Mouse (Mus musculus): ENCODE data around the gene Syn3. TPM values are rescaled to one million over a fixed set of nuclear protein-coding genes. Genes with fewer than 3 reads are reported as not detected.

The Syn3 gene
- polyA plus RNA-seq, 1 experiment from 2014 or later: 17.1 TPM

DNA sequence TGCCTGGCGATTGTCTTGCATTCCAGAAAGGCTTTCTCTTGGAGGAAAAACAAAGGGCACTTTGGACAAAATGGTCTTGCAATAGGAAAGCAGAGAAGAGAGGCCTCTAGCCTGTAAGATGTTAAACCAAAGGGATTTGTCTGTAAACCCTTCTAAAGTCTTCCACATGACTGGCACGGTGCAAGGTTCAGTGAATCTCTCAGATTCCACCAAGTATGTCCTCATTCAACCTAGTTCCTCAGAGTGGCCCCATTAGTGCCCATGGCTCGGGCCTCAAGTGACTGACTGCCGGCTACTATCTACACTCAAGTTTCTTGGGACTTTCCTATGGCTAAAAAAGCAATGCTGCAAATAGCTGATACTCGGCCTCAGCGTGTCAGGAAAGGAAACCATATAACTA lies 200.4 kb downstream of the Syn3 start:
- WGBS: 60% methylated on average over 6 of the region's 6 CpGs
- H3K4me1 ChIP-seq: peaks cover 32% of the 10 kb centered on the region

DNA sequence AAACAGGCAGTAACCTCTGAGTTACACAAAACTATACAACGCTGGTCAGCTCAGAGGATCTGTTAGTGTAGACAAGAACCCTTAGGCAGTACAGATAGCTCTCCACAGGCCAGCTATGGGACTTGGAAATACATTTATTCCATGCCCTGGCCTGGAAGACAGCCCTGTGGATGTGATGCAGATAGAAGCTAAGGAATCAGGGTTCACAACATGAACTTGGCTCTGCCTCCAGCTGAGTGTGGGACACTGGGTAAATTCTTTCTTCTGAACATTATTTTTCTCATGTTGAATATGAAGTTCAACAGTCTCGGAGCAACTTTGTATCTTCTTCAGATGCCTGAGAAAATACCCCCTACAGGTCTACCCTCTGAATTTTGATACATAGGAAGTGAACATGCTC lies 201.4 kb downstream of the Syn3 start:
- peaks cover 24% of the 10 kb centered on the region for H3K4me1 ChIP-seq
- H3K27ac ChIP-seq (replicated peaks): no peak overlapping the region
- no peaks in the 10 kb centered on the region for H3K9me3 ChIP-seq
- no peak overlapping the region for H3K4me2 ChIP-seq (replicated peaks)
- H3K27me3 ChIP-seq: 0 out of 2 replicates have a peak, but pooled peaks cover 3% of the 10 kb centered on the region
- H3K4me3 ChIP-seq: no peak overlapping the region
- ATAC-seq (replicated peaks): no peak
- H3K9ac ChIP-seq (replicated peaks): no peak overlapping the region
- H3K36me3 ChIP-seq: no peaks in the 10 kb centered on the region
- WGBS: 93% methylated on average over 2 of the region's 2 CpGs

More for the DNA sequence above, 200.4 kb downstream of the Syn3 start:
- H3K4me3 ChIP-seq: no peak overlapping the region
- H3K27ac ChIP-seq (replicated peaks): no peak overlapping the region
- ATAC-seq (replicated peaks): no peak
- 0 out of 2 replicates have a peak, but pooled peaks cover 3% of the 10 kb centered on the region for H3K27me3 ChIP-seq
- H3K9me3 ChIP-seq: no peaks in the 10 kb centered on the region
- H3K9ac ChIP-seq (replicated peaks): no peak overlapping the region
- H3K36me3 ChIP-seq: no peaks in the 10 kb centered on the region
- no peak overlapping the region for H3K4me2 ChIP-seq (replicated peaks)

DNA sequence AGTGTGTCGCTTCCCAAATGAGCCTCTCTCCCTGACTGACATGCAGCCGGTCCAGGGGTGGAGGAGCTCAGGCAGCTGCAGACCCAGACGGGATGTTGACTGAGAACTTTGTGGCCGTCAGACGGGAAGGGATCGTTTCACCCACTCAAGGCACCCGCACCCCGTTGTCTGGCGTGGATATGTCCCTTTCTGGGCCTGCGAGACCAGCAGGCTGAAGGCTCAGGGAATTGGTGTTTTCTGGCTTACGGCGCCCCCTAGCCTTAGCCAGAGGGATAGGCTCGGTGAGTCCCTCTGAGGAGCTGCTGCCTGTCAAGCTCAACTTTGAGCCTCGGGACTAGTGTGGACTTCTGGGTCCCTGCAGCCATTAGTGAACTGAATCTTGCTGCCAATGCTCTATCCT lies 202.6 kb downstream of the Syn3 start:
- H3K27me3 ChIP-seq: no peaks in the 10 kb centered on the region
- WGBS: 5% methylated on average over 14 of the region's 14 CpGs

DNA sequence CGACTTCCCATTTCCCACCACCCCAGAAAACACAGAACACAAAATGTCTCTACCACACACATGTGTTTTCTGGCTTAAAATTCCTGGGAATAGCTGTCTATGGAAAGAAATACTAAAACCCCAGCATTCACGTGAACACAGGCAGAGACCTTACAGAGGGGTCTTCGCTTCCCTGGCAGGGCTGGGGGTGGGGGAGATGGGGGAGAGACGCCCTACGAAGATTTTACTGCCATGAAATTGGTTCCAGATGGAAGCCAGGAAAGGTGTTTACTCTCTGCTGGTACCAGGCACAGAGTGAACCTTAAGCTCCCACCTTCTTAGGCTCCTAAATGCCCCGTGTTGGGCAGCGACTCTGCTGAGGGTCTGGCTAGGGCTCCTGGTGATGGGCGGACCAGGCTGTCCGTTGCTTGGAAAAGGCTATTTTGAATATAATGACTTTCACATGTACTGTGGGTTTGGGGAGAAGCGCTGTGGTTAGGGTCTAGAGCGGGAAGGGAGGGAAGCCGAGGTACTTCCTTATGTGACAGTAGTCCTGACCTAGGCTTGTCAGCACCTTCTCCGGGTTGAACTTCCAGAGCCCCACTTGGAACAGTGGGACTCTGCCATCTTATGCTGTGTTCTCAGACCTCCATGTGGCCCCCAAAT lies 203.1 kb downstream of the Syn3 start:
- no peak overlapping the region for H3K4me3 ChIP-seq
- peak overlapping the region; percentile 32 for H3K4me2 ChIP-seq (replicated peaks)
- no peak overlapping the region for H3K9ac ChIP-seq (replicated peaks)
- no peak for ATAC-seq (replicated peaks)
- H3K9me3 ChIP-seq: no peaks in the 10 kb centered on the region
- no peak overlapping the region for H3K27ac ChIP-seq (replicated peaks)
- WGBS: 27% methylated on average over 13 of the region's 13 CpGs
- H3K27me3 ChIP-seq: no peaks in the 10 kb centered on the region
- H3K36me3 ChIP-seq: no peaks in the 10 kb centered on the region
- H3K4me1 ChIP-seq: peaks cover 10% of the 10 kb centered on the region

More for the DNA sequence above, 202.6 kb downstream of the Syn3 start:
- Histone ChIP-seq H3K9me3 (no peaks in the 10 kb centered on the region), H3K4me3 (no peak overlapping the region), H3K4me1 (peaks cover 14% of the 10 kb centered on the region), H3K36me3 (no peaks in the 10 kb centered on the region), H3K27ac (replicated peaks) (no peak overlapping the region), H3K9ac (replicated peaks) (no peak overlapping the region), H3K4me2 (replicated peaks) (peak overlapping the region; percentile 32)
- ATAC-seq (replicated peaks): peak; percentile 33

DNA sequence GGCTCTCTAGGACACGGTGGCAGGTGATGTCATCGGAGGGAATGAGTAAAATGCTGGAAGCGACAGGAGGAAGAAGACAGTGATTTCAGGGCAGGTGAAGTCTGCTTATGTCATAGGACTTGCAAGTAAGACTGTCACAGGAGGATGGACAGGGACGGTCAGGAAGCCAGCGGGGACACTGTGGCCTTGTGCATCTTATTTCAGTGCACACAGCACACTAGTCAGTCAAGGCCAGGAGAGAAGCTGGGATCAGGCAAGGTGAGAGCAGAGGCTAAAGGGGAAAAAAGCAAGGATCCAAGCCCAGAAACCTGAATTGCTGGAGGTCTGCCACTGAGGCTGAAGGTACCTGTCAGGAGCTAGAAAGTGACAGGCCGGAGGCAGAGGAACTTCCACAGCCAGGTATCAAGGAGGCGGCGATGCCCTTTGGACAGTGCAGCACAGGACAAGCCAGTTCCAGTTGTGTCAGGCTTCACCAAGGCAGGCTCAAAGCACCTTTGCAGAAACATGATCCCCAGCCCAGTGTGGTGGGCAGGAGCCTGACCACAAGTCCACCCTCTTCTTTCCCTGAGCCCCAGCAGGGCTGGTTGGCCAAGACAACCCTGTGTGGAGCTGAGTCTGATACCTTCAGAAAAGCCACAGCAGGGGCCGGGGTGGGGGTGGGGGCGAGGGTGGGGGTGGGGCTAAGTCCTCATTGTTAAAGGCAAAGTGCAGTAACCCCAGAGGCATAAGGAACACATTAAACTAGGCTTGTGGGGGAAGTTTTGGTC lies 203.9 kb downstream of the Syn3 start:
- no peaks in the 10 kb centered on the region for H3K9me3 ChIP-seq
- no peak overlapping the region for H3K27ac ChIP-seq (replicated peaks)
- no peak overlapping the region for H3K9ac ChIP-seq (replicated peaks)
- no peak for ATAC-seq (replicated peaks)
- no peak overlapping the region for H3K4me3 ChIP-seq
- no peaks in the 10 kb centered on the region for H3K27me3 ChIP-seq
- H3K36me3 ChIP-seq: no peaks in the 10 kb centered on the region
- no peak overlapping the region for H3K4me2 ChIP-seq (replicated peaks)
- H3K4me1 ChIP-seq: peaks cover 3% of the 10 kb centered on the region; the same call in 1 of the 2 replicates
- 69% methylated on average over 10 of the region's 10 CpGs for WGBS

DNA sequence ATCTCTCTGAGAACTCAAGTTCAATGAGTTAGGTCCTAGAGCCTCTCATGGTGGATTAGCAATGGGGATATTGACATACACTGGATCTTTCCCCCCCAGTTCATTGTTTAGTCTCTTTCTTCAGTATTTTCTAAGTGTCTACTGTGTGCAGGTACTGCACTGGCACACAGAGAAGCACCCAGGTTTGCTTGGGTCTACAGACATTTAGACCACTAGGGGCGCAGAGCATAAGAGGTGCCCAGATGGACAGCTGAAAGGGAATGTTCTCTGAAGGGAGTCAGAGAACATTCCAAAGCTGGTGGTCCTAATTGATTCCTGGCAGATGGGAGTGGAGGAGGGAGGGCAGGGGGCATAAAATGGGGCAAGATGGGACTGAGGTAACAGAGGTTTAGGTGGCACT lies 204.8 kb downstream of the Syn3 start:
- no peaks in the 10 kb centered on the region for H3K36me3 ChIP-seq
- WGBS: 94% methylated on average over 1 of the region's 1 CpGs
- no peak overlapping the region for H3K4me3 ChIP-seq
- H3K4me1 ChIP-seq: peaks cover 3% of the 10 kb centered on the region; the same call in 1 of the 2 replicates
- H3K27me3 ChIP-seq: no peaks in the 10 kb centered on the region
- no peak for ATAC-seq (replicated peaks)
- H3K27ac ChIP-seq (replicated peaks): no peak overlapping the region
- H3K9me3 ChIP-seq: no peaks in the 10 kb centered on the region
- no peak overlapping the region for H3K4me2 ChIP-seq (replicated peaks)
- no peak overlapping the region for H3K9ac ChIP-seq (replicated peaks)

DNA sequence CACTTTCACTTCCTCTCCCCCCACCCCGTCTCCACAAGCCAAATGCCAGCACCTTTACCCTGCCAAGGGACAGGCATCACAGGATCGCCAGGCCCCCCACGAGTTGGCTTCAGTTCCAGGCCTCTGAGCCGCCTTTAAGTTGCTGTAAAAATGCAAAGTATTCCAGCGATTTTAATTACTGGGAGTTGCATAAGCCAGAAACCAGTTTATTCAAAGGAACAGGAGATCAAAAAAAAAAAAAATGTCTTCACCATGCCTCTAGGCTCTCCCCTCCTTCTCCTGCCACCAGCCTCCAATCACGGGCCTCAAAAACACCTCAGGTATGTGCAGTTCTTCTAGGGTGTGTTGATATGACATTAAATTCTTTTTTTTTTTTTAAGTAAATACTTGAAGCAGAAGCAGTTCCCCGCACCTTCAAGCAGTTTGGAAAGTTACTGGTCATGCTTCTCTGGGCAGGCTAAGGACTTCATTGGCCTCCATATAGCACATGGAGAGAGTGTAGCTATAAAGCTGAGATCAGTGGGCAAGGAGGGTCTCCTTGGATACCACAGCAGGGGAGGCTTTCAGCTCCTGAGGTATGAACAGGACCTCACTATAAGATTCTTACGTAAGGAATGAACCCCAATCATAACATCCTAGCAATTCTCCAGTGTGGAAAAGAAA lies 208.5 kb downstream of the Syn3 start:
- no peak overlapping the region for H3K4me3 ChIP-seq
- no peaks in the 10 kb centered on the region for H3K9me3 ChIP-seq
- WGBS: 79% methylated on average over 8 of the region's 8 CpGs
- no peak overlapping the region for H3K9ac ChIP-seq (replicated peaks)
- H3K4me1 ChIP-seq: no peaks in the 10 kb centered on the region
- no peaks in the 10 kb centered on the region for H3K27me3 ChIP-seq
- ATAC-seq (replicated peaks): no peak
- no peaks in the 10 kb centered on the region for H3K36me3 ChIP-seq
- H3K4me2 ChIP-seq (replicated peaks): no peak overlapping the region
- H3K27ac ChIP-seq (replicated peaks): no peak overlapping the region

DNA sequence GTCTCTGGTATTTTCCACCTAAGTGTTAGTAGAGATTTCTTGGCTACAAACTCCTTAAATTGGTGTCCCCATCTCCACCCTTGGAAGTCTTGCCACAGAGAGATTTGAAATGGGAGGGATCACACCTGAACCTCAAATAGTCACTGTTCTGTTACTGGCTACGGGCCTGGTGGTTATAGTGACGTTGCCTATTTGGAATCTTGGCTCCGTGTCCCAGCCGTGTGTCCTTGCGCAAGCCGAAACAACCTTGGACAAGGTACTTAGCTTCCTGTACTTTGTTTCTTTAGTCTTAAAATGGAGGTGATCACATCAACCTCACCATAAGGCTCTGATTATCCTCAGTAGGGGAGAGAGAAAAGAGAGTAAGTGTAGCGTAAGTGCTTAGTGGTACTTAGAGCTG lies 212.2 kb downstream of the Syn3 start:
- no peak for ATAC-seq (replicated peaks)
- H3K27ac ChIP-seq (replicated peaks): no peak overlapping the region
- no peaks in the 10 kb centered on the region for H3K4me1 ChIP-seq
- WGBS: 91% methylated on average over 7 of the region's 7 CpGs
- H3K27me3 ChIP-seq: no peaks in the 10 kb centered on the region
- H3K4me3 ChIP-seq: no peak overlapping the region
- no peaks in the 10 kb centered on the region for H3K36me3 ChIP-seq
- H3K9ac ChIP-seq (replicated peaks): no peak overlapping the region
- H3K4me2 ChIP-seq (replicated peaks): no peak overlapping the region
- no peaks in the 10 kb centered on the region for H3K9me3 ChIP-seq

DNA sequence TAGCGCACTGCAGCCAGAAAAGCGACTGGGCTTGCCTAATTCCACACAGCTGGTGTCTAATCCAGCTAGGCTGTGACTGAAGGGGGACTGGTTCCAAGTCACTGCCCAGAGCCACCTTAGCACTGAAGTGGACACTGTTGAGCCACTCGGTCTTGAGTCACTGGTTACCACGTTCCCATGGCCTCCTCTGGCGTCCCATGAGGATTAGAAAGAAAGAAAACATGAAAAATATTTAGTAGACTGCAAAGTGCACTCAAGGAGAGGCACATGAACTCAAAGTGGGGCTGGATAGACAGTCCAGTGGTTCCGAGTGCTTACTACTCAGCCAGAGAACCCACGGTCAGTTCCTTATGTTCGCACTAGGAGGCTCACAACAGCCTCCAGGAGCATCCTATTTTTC lies 217.5 kb downstream of the Syn3 start:
- Histone ChIP-seq H3K27me3 (no peaks in the 10 kb centered on the region), H3K4me2 (replicated peaks) (no peak overlapping the region), H3K4me1 (no peaks in the 10 kb centered on the region), H3K4me3 (no peak overlapping the region), H3K27ac (replicated peaks) (no peak overlapping the region), H3K36me3 (no peaks in the 10 kb centered on the region), H3K9me3 (no peaks in the 10 kb centered on the region), H3K9ac (replicated peaks) (no peak overlapping the region)
- ATAC-seq (replicated peaks): no peak
- 87% methylated on average over 8 of the region's 8 CpGs for WGBS

DNA sequence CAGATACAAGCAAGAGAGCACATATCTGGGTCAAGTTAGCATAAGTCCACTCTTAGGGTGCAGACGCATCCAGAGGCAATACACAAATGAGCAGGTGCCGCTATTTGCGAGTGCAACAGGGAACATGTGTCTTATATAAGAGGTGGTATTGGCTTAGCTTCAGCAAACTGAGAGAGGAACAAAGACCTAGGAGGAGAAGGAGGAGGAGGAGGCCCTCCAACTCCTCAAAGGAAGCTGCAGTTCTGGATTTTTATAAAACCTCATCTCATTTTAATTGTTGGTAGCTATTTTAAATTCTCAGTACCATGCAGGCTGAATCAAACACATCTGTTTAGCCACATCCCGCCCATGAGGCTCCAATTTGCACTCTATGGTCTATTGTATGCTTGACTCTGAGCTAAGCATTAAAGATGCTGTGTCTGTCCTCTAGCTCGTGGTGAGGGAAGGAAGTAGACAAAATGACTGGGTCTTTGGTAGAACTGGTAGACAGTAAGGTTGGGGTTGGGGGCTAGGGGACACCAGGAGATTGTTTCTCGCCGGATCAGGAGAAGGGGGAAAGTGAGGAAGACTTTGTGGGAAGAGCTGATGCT lies 219.0 kb downstream of the Syn3 start:
- 88% methylated on average over 7 of the region's 7 CpGs for WGBS
- no peaks in the 10 kb centered on the region for H3K36me3 ChIP-seq

DNA sequence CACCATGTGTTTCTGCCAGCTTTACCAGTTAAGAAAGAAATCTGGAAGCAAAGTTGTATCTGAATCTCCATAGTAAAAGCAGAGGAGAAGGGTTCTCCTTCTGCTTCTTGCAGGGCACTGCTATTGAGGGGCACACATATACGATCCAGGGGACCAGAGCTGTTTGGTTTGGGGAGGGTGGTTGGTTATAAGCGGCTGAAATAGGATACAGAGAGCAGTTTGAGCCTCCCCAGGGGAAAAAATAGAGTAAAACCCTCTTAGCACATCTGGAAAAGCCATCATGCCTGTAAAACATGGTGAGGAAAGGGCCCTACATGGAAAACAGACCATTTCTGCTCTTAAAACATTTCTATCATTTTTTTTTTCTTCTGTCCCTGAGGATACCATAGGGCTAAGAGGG lies 220.2 kb downstream of the Syn3 start:
- H3K36me3 ChIP-seq: no peaks in the 10 kb centered on the region
- H3K4me3 ChIP-seq: no peak overlapping the region
- WGBS: 76% methylated on average over 2 of the region's 2 CpGs
- H3K27ac ChIP-seq (replicated peaks): no peak overlapping the region
- no peak overlapping the region for H3K4me2 ChIP-seq (replicated peaks)
- no peaks in the 10 kb centered on the region for H3K4me1 ChIP-seq
- H3K27me3 ChIP-seq: no peaks in the 10 kb centered on the region
- no peak for ATAC-seq (replicated peaks)
- H3K9me3 ChIP-seq: no peaks in the 10 kb centered on the region
- no peak overlapping the region for H3K9ac ChIP-seq (replicated peaks)

More for the DNA sequence above, 219.0 kb downstream of the Syn3 start:
- Histone ChIP-seq H3K4me3 (no peak overlapping the region), H3K9ac (replicated peaks) (no peak overlapping the region), H3K9me3 (no peaks in the 10 kb centered on the region), H3K27me3 (no peaks in the 10 kb centered on the region), H3K27ac (replicated peaks) (no peak overlapping the region), H3K4me1 (no peaks in the 10 kb centered on the region), H3K4me2 (replicated peaks) (no peak overlapping the region)
- ATAC-seq (replicated peaks): no peak

DNA sequence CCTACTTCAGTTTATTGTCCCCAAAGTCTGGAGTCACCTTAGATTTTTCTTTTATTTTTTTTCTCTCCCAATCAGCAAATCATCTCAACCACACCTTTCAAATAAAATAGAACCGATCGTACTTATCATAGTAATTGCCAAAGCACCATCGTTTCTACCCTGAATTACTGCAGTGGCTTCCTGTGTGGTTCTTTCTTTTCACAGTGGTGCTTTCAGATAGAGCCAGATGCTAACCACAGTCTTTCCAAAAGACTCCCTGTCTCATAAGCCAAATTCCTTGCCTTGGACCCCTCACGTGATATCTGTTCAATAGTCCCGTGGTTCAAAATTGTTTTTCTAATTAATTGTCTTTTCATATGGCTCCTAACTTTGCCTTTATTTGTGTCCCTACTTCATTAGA lies 221.4 kb downstream of the Syn3 start:
- H3K4me3 ChIP-seq: no peak overlapping the region
- WGBS: 84% methylated on average over 5 of the region's 5 CpGs
- no peak overlapping the region for H3K4me2 ChIP-seq (replicated peaks)
- no peak overlapping the region for H3K27ac ChIP-seq (replicated peaks)
- H3K4me1 ChIP-seq: no peaks in the 10 kb centered on the region
- ATAC-seq (replicated peaks): no peak
- no peak overlapping the region for H3K9ac ChIP-seq (replicated peaks)
- H3K36me3 ChIP-seq: no peaks in the 10 kb centered on the region
- no peaks in the 10 kb centered on the region for H3K27me3 ChIP-seq
- H3K9me3 ChIP-seq: no peaks in the 10 kb centered on the region

Measured in forebrain, embryonic 15.5 days (tissue).